Mouse (Mus musculus) cerebellum, adult 8-10 months (tissue): Measurements from ENCODE around the gene Plekhg3.
A peak's percentile ranks its signal among the peaks of the same experiment; 100 is the strongest.

Experiments used
- DNase-seq: peaks from one replicate; pipeline ENCODE4 v3.0.0; 2022

The Plekhg3 gene

DNA sequence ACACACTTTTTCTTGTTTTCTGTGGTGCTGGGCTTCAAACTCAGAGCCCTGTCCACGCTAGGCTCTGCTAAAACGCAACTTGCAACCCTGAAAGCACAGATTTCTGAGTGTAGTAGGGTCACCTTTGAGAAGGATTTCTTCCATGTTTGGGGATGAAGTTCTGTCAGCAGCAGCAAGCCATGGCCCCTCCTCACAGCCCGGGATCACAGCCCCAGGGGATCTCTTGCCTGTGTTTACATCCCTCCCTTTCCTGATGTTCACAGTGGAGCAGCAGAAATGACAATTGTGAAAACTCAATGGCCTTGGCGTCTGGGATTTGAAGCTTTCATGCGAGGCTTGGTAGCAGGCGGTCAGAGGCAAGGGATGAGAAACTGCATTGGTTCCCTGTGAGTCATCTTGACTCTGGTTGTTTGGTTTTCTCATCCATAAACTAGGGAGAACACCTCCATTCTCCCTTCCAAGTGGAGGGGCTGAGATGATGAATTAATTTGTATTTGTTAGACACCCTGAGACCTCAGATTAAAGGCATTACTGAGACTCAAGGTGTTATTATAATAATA is at the start of gene Plekhg3:
Gene Plekhg3 (plus strand): TSS at position 312 of the 560 bp plus-strand sequence.
- no peak for DNase-seq

DNA sequence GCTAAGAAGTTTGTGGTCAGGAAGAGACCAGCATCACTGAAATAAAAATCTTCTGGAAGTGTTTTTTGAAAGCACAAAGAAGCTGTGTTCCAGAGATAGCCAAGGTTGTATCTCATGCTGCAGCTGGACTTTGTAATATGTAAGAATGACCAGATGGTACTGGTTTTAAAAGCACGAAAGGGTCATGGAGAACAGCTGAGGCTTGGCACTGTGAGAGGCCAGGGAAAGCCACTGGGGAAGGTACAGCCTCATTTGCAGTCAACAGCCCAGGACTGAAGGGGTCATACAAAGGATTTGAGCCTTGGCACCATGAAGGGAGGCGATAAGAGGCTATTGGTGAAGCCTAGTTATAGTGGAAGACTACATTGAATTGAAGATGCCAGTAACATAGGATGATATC is 48.2 kb upstream of the Plekhg3 start:
- DNase-seq = no peak

DNA sequence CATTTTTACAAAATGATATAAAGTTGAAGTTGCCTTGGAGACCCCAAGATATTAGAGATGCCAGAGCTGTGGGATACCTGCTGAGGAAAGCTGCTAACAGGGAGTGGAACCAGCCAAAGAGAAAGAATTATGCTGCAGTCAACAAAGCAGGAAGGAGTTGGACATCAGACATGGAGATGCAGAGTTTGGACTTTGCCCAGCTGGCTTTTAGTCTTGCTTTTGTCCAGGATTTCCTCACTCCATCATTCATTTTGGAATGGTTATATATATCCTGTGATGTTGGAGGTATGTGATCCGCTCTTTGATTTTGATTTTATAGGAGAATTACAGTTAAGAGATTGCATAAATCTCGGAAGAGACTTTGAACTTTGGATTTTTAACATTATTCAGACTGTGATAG is 47.7 kb upstream of the Plekhg3 start:
- no peak for DNase-seq

DNA sequence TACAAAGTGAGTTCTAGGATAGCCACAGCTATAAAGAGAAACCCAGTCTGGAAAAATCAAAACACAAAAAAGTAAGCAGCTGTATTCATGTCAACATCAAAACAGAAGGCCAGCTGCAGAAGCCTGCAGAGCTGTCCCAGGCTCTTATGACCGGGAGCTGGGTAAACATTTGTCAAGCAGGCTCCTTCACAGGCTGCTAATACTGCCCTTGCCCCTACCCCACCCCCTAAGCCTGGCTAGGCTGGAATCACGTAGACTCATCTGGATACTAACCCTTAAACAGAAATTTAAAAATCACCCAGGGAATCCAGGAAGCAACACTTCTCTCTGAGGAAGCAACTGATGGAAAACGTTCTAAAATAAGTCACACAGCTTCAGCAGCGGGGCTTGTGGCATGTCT is 45.8 kb upstream of the Plekhg3 start:
- no peak for DNase-seq

DNA sequence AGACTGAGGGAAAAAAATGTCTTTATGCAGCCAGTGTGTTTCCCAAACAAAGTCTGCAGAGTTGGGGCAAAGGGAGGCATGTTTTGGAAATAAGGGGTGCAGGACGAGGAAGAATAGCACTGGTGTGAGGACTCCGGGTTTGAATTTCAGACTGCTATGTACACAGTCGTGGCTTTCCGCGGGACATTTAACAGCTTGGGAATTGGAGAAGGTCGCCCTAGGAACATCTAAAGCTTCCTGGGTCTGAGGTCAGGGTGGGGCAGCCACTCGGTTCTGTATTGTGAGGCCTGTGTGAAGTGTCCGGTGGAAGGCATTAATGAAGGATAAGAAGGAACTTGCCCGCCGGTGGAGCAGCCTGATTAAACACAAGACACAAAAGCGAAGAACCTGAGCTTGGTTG is 45.3 kb upstream of the Plekhg3 start:
- no peak for DNase-seq

DNA sequence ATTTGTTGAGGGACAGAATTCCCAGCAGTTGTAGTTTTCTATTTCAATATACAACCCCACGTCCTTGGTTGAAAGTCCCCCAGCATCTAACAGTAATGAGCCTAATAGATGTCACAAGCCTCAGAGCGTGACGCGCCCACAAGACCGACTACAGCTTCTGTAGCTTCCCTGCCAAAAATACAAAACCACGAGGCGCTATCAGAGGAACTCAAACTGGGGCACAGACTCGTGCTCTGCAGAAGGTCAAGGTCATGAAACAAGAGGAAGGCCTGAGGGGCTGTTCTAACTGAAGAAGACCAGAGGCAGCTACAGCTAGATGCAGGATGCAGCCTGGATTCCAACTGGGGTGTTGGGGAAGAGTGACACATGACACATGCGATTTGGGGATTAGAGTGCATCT is 43.7 kb upstream of the Plekhg3 start:
- DNase-seq = no peak

DNA sequence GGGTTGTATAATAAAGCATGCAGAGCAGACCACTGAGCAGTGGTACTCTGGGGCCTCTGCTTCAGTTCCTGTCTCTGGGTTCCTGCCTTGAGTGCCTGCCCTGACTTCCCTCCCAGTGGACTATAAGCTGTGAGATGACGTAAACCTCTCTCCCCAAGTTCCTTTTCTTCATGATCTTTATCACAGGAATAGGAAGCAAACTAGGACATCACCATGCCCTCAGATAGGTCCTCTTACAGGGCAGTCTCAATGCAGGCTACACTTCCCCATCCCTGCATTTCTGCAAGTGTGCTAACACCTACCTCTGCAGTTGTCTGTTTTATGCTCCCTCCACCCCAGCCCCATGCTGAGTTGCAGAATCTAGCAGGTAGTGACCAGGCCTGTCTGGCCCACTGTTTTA is 39.9 kb upstream of the Plekhg3 start:
- DNase-seq = no peak

DNA sequence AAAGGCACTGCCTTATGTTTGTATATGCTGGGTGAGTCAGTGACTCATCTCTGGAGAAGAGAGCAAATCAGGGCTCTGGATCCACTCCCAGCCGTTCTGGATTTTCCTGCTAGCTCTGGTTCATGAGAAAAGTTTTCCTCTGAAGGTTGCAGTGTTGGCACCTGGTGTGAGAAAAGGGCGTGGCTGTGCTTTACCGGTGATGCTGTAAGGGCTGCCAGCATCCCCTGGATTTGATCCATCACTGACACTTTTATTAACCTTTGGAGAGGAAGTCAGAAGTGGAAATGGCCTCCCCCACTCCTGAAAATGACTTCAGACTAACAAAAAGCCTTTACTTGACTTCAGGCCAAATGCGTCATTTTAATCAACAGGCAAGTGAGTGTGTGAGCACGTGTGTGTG is 37.2 kb upstream of the Plekhg3 start:
- no peak for DNase-seq

DNA sequence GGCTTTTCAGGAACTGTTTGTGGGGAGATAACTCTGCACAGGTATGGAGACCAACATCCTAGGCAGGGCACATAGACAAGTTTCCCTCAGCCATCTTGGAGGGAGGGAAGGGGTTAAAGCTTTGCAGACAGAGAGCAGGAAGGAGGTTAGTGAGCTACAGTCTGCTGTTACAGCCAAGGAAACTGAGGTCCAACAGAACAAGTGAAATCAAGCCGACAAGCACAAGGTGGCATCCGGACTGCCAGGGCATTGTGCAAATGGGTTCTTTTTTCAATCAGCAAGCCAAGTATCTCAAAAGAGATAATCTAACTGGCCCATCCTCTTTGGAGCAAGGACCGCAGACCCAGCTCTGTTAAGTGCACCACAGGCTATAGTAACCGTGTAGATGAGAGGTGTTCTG is 35.3 kb upstream of the Plekhg3 start:
- no peak for DNase-seq

DNA sequence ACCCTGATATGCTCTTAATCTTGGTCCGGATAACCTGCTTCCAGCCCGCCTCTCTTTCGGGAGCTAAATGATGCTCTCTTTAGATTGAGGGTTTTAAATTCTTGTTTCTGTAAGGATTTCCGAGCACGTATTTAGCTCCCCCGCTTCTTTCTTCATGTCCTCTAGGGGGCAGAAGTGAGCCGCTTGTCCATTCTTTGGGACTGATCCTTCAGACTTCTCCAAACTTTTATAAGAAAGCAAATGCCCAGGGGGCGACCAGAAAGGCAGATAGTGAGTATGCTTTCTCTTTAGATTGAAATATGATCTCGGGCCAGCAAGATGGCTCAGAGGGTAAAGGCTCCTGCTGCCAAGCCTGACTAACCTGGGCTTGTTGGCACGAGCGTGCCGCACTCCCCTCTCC is 34.4 kb upstream of the Plekhg3 start:
- DNase-seq = peak; percentile 69

DNA sequence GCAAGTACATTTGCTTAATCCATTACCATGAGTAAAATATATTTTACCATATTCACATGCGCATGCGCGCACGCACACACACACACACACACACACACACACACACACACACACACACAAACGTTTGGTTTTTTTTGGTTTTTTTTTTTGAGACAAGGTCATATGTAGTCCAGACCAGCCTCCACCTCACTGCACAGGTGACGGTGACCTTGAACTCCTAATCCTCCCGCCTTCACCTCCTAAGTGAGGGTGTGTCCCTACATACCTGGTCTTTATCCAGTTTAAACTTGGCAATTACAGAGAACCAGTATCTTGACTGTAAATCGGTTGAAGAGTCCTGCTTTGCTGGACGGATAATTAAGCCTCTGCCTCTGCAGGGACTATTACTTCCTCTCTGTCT is 31.4 kb upstream of the Plekhg3 start:
- DNase-seq = no peak

DNA sequence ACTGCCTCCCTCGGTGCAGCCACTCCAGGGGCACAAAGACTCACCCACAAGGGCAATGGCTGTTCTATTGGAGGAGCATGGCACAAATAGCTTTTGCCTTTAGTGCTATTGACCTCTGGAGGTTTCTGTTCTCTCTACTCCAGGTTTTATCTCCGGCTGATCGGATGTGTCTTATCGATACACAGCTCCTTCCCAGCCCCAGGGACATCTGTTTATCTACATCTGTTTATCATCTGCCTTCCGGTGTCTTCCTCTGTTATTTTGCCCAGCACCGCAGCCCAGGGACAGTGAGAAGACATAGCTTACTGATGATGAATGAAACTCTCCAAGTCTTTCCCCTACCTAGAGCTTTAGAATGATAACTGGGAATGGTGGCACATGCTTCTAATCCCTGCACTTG is 30.6 kb upstream of the Plekhg3 start:
- no peak for DNase-seq

DNA sequence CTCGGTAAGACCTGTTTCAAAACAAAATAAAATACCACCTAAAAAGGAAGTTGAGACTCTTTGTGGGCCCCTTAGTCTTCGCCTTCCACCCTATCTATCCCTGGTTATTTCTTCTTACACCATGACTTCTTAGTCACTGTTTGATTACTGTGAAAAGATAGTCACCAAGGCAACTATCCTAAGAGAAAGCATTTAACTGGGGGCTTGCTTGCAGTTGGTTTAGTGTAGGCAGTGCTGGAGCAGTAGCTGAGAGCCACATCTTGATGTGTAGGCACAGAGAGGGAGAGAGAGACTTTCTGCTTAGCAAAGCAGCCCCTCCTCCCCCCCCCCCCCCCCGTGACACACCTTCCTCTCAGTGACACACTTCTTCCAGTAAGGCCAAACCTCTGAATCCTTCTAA is 29.8 kb upstream of the Plekhg3 start:
- DNase-seq = no peak

DNA sequence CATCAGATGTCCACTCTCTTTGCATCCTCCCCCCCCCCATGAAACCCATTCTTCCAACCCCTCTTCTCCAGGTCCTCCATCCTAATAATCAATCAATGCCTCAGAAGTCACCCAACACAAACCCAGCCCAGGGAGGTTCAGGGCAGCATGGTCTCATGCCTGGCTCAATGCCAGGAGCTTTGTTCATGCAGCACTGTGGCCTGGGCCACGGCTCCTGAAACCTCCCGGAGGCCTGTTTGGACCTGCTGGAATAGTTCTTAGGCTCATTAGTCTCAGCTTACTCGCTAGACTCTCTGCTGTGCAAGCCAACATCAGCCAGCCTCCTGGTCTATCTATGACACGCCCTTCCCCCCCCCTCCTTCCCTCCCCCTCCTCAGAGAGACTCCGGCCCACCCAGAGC is 27.7 kb upstream of the Plekhg3 start:
- no peak for DNase-seq

DNA sequence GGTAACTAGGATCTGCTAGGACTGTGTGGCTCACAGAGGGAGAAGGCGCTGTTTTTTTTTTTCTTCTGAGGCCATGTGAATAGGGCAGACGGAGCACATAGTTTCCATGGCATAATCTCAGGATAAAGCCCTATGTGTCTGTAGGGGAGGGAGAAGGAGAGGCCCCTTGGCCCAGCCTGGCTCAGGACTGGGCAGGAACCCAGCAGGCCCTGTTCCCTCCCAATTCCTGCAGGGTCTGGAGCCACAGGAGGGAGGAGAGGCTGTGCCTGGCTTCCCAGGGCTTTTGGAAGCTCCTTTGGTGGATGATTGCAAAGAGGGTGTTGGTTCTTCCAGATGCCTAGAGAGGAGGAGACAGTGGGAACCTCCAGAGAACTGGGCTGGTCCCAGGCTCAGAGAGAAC is 24.2 kb upstream of the Plekhg3 start:
- no peak for DNase-seq

DNA sequence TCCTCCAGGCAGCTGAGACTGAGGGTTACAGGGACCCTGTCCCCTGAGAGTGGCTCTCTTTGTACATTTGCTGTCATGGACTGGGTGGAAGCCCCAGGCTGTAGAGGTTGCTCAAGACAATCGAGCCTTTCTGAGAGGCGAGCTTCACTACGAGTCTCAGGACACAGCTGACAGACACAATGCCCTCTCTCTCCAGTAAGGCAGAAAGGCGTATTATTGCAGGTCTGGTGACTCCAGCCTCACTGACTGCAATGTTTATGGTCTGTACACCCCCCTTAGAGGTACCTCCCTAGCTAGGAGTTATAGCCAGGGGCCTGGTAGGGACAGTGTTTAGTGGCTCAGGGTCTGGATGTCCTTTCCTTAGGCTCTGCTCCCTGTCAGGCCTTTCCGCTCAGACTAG is 22.9 kb upstream of the Plekhg3 start:
- DNase-seq = no peak

DNA sequence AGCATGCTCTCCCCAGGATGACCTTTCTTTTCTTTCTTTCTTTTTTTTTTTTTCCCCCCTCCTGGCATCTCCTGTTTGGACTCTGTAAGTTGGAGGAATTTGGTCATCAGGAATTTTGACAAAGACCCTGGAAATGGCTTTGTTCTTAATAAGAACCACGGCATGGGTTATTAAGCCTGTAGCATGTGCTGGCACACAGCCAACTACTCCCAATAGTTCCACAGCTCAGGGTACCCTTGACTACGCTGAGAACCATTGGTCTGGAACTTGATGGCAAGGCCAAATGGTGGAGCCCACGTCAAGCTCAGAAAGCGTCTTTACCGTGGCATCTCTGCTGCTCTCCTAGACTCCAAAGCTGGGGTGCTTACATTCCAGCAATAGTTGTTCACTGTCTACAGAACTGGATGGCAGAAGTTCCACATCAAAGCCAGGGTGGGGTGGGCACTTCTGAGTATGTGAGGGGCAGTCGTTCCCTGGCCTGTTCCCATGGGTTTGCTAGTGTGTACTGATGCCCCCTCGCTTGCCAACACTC is 21.7 kb upstream of the Plekhg3 start:
- DNase-seq = no peak

DNA sequence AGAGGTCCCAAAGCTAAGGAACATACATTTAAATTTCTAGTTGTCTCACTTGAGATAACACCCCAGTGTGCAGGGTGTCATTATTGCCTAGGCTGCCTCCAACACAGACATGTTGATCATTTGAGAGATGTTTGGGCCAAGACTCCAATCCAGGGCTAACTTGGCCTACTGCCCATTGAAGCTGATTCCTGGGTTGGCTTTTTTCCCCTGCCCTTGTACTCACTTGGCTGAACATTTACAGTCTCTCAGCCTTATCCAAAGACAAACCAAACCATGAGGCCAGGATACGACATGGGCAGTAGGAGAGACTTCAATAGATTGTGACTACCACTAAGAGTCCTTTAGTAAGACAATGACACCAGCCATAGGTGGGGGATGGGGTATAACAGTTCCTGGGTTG is 18.0 kb upstream of the Plekhg3 start:
- peak; percentile 64 for DNase-seq

DNA sequence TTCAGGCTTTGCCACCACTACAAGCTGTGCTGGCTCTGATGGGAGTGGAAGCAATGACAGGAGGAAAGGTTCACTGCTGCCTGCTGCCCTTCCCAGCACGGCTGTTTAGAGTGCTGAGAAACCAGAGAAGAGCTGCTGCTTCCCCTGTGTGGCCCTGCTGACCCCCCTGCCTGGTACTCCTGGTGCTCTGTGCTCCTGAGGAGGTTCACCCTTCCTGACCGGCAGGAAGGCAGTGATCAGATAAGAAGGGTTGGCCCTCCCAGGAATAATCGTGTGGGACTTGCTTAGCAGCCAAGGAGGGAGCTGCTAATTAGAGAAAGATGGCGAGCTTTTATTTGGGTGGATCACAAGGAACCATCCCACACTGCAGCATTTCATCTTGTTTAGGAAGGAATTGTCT is 15.8 kb upstream of the Plekhg3 start:
- no peak for DNase-seq

DNA sequence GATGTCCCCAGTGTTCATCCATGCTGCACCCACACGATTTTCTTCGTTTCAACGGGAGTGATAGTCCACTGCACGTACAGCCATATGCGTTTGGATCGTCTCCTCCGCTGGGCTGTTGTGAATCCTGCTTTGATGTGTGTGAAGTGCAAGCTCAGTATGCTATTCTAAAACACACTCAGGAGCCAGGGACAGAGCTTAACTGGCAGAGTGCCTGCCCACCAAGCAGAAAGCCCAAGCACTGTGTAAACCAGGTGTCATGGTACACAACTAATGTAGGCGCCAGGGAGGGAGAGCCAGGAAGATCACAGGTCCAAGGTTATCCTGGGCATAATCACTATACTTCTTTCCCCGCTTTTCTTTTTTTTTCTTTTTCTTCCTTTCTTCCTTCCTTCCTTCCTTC is 12.7 kb upstream of the Plekhg3 start:
- no peak for DNase-seq

DNA sequence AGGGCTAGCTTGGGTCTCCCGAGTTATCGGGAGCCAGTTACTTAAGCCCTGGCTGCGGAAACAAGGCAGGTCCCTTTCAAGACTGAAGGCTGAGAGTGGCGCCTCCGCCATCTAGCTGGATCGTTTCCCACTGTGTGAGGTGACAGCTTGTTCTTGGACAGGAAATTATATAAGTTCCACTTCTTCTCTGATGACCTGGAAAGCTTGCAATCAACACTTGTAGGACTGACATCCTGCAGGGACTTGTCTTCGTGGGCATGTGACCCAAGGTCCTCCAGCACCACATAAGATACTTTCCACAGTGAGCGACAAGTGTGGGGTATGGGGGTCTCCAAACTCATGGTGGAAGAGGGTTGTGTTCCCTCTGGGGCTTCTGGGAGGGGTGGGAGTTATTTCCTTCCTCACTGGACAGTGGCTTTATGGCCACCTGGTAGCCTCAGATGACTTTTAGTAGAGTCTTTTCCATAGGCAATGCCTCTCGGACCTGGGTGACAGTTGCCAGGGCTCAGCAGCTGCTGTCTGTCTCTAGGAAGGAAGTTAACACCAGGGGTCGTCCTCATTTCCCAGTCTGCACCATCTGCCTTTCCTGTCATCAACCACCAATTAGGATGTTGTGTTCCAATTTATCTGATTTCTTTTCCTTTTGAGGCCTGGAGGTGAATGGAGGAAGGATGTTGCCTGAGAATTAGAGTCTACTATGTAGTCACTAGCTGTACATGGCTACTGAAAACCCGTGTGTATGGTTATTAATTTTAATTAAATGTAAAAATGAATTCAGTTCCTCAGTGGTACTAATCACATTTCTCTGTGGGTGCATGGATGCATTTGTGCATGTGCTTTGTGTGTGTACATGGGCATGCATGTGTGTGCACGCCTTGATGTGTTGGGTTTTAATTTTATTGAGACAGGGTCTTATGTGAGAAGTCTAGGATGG is 11.5 kb upstream of the Plekhg3 start:
- peak; percentile 75 for DNase-seq

DNA sequence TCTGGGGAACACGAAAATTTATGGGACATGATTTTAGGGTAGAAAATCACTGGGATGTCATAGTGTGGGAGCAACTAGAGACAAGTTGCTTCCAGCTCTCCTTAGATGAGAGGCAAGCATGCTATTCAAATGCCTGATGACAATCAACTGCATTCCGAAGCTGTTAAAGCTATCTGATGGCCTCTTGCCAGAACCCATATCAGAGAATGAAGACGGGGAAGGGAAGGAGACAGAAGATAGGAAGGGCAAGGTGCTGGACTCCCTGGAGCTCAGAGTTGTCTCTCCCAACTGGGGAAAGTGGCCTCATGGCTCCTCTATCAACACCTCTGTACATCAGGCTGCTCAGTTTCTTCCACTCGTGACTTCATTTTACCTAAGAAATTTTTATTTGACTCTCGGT is 7.0 kb upstream of the Plekhg3 start:
- DNase-seq = no peak

DNA sequence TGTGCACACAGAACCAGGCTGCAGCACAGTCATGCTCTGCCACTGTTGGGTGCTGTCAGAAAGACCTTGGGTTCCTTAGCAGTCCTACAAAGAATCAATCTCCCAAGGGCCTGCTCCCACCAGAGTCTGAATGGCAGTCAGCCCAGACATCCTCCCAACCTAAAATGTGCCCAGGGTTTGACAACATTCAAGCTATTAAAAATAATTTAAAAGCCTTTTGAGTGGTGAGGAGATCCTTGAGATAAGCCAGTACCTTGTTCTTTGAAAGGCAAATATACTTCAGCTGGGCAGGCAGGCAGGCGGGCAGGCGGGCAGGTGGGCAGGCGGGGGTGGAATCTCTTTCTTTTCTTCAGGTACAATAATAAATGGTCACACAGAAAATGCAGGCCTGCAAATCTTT is 5.8 kb upstream of the Plekhg3 start:
- no peak for DNase-seq

DNA sequence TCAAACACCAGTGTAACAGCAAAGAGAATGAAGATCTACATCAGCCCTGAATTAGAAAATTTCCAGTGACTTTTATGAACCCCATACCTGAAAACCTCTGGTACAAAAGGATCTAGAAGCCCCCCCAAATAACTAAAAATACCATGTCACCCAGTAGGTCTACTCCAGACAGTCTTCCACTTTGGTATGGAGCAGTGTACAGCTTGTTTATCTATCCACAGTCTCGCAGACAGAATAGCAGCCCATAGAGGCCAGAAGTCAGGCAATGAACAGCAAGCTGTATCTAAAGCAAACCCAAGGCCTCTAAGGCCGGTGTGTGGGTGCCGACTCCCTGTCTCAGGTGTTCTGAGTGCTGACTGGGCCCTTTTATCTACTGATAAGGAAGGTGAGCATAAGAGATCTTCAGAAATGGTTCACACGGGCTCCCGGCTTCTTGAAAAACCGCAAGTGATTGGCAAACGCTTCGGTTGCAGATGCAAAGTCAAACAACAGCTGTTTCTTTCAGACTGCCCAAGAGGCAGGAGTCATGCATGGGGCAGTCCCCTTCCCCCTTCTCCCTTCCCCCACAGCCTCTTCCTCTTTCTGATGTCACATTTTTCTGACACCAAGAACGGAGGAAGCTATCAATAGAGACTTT is 3.3 kb upstream of the Plekhg3 start:
- DNase-seq = no peak
